Mouse (Mus musculus): ENCODE results near the gene Gm9922. TPM values are rescaled to one million over a fixed set of nuclear protein-coding genes. Genes with fewer than 3 reads are reported as not detected.
A peak's percentile ranks its signal among the peaks of the same experiment; 100 is the strongest.

The Gm9922 gene
- polyA plus RNA-seq, 1 experiment from 2014 or later, result 1.6 TPM

DNA sequence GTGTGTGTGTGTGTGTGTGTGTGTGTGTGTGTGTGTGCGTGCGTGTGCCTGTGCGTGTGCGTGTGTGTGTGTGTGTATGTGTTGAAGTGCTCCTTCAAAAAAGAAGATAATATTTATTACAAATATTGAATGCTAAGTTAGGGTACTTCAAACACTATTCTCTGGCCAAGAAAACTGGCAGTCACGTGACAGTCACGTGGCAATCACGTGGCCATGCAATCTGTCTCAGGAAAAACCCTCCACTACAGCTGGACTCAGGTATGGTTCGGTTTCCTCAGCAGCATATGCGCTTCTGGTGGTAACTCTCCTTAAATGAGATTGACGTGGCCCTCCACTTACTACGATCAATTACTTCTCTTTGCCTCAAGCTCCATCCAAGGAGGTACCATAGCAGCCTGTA, 18.2 kb upstream of the Gm9922 start:
- H3K4me1 ChIP-seq, result no peaks in the 10 kb centered on the region
- no peak overlapping the region for H3K27ac ChIP-seq
- WGBS, result 91% methylated on average over 11 of the region's 11 CpGs
- DNase-seq (ENCODE audit: low spot score), result no peak
- no peaks in the 10 kb centered on the region for H3K9me3 ChIP-seq
- H3K4me3 ChIP-seq, result no peak overlapping the region
- no peaks in the 10 kb centered on the region for H3K36me3 ChIP-seq
- H3K27me3 ChIP-seq (ENCODE audit: insufficient read depth, poor library complexity, severe bottlenecking), result no peaks in the 10 kb centered on the region

DNA sequence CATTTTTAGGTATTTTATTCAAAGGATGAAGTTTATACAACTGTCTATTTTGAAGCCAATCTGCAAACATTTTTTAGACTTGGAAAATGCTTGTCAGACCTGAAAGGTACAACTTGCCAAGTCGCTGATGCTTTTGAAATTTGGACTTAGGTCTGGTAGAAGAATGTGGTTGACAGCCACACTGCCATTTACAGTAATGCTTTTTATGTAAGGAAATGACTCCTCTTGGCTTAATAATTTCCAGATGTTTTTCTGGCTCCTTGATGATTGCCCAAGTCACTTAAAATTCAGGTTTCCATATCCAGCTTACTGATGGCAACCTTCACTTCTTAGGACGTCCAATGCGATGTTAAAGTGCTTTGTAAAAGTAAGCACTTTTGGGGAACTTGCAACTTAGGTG, 17.0 kb upstream of the Gm9922 start:
- DNase-seq (ENCODE audit: low spot score), result no peak
- Histone ChIP-seq H3K4me1 (no peaks in the 10 kb centered on the region), H3K9me3 (no peaks in the 10 kb centered on the region), H3K4me3 (no peak overlapping the region), H3K36me3 (no peaks in the 10 kb centered on the region), H3K27ac (no peak overlapping the region), H3K27me3 (ENCODE audit: insufficient read depth, poor library complexity, severe bottlenecking) (no peaks in the 10 kb centered on the region)
- 71% methylated on average over 3 of the region's 3 CpGs for WGBS

DNA sequence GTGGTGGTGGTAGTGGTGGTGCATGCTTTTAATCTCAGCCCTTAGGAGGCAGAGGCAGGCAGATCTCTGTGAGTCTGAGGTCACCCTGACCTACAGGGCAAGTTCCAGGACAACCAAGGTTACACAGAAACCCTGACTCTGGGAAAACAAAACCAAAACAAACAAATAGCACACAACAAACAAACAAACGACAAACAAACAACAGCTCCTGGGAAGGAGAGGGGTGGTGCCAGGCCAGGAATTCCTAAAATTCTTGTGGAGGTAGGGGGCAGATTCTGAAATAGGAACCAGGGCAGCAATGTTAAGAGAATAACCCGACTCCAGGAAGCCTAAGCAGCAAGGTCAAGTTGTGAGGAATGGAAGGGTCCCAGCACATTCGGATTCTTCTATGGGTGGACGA, 7.9 kb upstream of the Gm9922 start:
- Histone ChIP-seq H3K4me1 (0 out of 2 replicates have a peak, but pooled peaks cover 3% of the 10 kb centered on the region), H3K4me3 (no peak overlapping the region), H3K9me3 (no peaks in the 10 kb centered on the region), H3K36me3 (no peaks in the 10 kb centered on the region), H3K27me3 (ENCODE audit: insufficient read depth, poor library complexity, severe bottlenecking) (no peaks in the 10 kb centered on the region), H3K27ac (no peak overlapping the region)
- WGBS, result 85% methylated on average over 4 of the region's 4 CpGs
- no peak for DNase-seq (ENCODE audit: low spot score)

DNA sequence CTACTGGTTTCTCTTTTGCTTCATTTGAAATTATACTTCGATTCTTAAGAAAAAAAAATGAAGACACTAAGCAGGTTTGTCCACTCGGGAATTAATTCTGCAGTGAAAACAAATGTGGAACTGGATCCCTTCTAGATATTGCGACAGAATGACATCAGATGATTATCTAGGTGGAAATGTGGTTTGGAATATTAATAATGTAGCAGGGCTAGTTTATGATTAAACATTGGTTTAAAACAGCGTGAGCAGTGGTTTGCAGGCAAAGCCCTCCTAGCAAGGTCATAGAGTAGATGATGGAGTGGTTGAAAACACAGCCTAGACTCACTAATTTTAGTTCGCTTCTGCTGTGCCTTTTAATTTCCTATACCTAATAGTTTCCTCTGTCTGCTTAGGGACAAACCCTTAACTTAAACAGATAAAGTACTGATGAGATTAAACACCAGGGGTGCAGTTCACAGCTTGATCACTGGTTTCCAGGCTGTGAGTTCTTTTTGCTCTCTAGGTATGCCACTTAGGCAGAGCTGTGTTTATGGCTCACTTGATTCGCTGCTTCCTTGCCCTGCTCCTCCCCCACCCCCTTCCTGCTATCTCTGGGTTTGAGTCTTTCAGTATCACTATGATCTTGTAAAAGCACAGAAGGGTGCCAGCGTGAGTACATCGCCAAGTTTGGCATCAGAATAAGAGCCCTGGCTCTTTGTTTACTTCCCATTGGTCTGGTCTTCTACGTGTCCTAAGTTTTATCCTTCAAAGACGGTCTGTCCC, 4.1 kb upstream of the Gm9922 start:
- Histone ChIP-seq H3K9me3 (no peaks in the 10 kb centered on the region), H3K36me3 (no peaks in the 10 kb centered on the region), H3K4me3 (0 out of 2 replicates have a peak overlapping the region, but pooled peaks have one; percentile 22), H3K27me3 (ENCODE audit: insufficient read depth, poor library complexity, severe bottlenecking) (peaks cover 22% of the 10 kb centered on the region), H3K4me1 (peaks cover 11% of the 10 kb centered on the region; the same call in 1 of the 2 replicates), H3K27ac (no peak overlapping the region)
- WGBS, result 24% methylated on average over 10 of the region's 10 CpGs
- DNase-seq (ENCODE audit: low spot score), result no peak

DNA sequence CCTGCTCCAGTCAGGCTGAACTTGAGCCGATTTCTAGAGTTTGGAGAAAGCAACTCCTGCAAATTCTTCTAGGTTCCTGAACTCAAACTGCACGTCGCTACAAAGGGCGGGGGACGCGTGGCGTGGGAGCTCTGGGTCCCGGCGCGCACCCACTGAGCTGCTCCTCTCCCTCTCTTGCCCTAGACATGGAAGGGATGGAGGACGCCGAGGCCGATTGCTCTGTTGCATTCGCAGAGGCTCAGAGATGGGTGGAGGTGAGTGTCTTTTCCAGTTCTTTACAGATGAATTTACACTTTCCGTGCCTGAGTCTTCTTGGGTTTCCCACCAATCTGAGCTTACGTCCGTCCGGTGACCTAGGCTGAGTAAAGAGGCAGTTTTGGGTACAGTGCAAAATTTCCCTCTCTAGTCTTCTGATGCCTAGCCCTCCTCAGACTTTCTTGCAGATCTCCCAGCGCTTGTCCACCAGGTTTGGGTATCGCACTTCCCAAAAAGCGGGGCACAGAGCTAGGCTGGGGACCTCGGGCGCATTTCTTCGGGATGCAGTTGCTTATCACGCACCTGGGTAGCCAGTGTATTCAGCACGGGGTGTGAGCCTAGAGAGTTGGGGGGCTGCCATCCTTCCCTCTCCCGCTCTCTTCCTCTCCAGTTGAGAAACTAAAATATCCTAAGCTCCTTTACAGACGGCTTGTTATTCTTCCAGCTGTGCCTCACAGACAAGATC, 518 bp upstream of the Gm9922 start:
- H3K4me1 ChIP-seq, result peaks cover 11% of the 10 kb centered on the region; the same call in 1 of the 2 replicates
- no peak for DNase-seq (ENCODE audit: low spot score)
- peak overlapping the region; percentile 77; the same call in 1 of the 2 replicates for H3K27ac ChIP-seq
- no peaks in the 10 kb centered on the region for H3K36me3 ChIP-seq
- no peaks in the 10 kb centered on the region for H3K9me3 ChIP-seq
- WGBS, result under 1% methylated on average over 28 of the region's 28 CpGs
- peak overlapping the region; percentile 71 for H3K4me3 ChIP-seq
- H3K27me3 ChIP-seq (ENCODE audit: insufficient read depth, poor library complexity, severe bottlenecking), result peaks cover 22% of the 10 kb centered on the region

DNA sequence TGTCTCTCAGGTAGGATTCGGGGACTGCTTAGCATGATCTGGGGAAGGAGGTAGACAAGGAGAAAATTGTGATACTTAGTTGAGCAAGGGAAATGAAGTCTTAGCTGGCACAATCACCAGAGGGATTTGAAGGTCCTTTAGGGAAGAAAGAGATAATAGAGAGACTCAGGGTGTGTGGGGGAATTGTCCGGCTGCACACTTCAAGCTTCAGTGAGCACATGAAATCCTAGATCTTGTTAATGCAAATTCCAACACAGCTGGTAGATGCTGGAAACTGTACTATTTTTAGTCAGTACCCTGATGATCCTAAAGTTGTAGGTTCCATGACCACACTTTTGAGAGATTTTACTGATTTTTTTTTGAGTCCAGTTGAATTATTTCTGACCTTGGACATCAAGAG, 15.2 kb downstream of the Gm9922 start:
- no peaks in the 10 kb centered on the region for H3K9me3 ChIP-seq
- no peaks in the 10 kb centered on the region for H3K27me3 ChIP-seq (ENCODE audit: insufficient read depth, poor library complexity, severe bottlenecking)
- peak; percentile 13 for DNase-seq (ENCODE audit: low spot score)
- no peaks in the 10 kb centered on the region for H3K4me1 ChIP-seq
- 69% methylated on average over 2 of the region's 2 CpGs for WGBS
- no peak overlapping the region for H3K4me3 ChIP-seq
- H3K27ac ChIP-seq, result no peak overlapping the region
- H3K36me3 ChIP-seq, result no peaks in the 10 kb centered on the region

DNA sequence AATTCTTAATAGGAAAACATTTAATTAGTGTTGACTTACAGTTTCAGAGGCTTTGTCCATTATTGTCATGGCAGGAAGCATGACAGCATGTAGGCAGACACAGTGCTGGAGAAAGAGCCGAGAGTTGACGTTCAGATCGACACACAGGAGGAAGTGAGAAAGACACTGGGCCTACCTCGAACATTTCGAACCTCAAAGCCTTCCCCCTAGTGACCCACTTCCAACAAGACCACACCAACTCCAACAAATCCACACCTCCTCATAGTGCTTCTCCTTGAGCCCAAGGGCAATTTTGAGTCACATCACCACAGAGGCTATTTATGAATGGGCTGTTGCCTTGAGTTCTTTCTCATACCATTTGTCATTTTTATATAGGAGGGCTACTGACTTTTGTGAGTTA, 22.5 kb downstream of the Gm9922 start:
- Histone ChIP-seq H3K27me3 (ENCODE audit: insufficient read depth, poor library complexity, severe bottlenecking) (no peaks in the 10 kb centered on the region), H3K36me3 (no peaks in the 10 kb centered on the region), H3K4me1 (no peaks in the 10 kb centered on the region), H3K27ac (no peak overlapping the region), H3K9me3 (no peaks in the 10 kb centered on the region), H3K4me3 (no peak overlapping the region)
- WGBS, result 84% methylated on average over 5 of the region's 5 CpGs
- no peak for DNase-seq (ENCODE audit: low spot score)

DNA sequence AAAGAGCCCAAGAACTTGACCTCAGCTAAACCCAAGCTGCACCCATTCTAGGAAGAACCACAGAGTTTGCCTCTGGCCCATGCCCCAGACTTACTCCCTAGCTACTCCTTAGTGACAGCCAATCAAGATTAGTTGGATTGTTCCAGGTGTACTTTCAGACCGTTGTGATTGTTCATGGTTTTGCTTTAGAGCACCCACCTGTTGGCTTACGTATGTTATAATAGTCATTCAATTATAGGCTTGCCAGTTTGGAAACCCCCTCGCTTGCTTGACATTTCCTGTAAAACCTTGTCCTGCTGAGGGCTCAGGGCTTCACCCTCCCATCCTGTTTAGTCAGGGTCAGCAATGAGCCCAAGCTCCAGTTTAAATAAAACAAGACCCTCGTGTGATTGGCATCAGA, 25.1 kb downstream of the Gm9922 start:
- Histone ChIP-seq H3K27me3 (ENCODE audit: insufficient read depth, poor library complexity, severe bottlenecking) (no peaks in the 10 kb centered on the region), H3K27ac (no peak overlapping the region), H3K9me3 (no peaks in the 10 kb centered on the region), H3K4me3 (no peak overlapping the region), H3K36me3 (no peaks in the 10 kb centered on the region), H3K4me1 (no peaks in the 10 kb centered on the region)
- DNase-seq (ENCODE audit: low spot score), result no peak
- WGBS, result 77% methylated on average over 4 of the region's 4 CpGs

DNA sequence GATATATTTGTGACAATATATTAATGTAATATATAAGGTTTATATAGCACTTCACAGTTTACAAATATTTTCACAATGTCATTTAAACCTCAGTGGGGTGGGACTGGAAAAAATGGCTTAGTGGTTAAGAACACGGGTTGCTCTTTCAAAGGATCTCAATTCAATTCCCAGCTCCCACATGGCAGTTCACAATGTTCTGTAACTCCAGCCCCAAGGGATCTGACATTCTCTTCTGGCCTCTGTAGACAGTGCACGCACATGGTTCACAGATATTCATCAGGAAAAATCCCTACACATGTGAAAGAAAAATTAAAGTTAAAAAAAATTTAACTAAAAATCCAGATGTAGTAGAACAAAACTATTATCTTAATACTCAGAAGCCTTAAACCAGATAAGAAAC, 41.2 kb downstream of the Gm9922 start:
- Histone ChIP-seq H3K4me3 (no peak overlapping the region), H3K36me3 (peaks cover 7% of the 10 kb centered on the region; the same call in 1 of the 2 replicates), H3K27ac (no peak overlapping the region), H3K4me1 (no peaks in the 10 kb centered on the region), H3K9me3 (no peaks in the 10 kb centered on the region), H3K27me3 (ENCODE audit: insufficient read depth, poor library complexity, severe bottlenecking) (no peaks in the 10 kb centered on the region)
- no peak for DNase-seq (ENCODE audit: low spot score)
- 88% methylated on average over 2 of the region's 2 CpGs for WGBS

DNA sequence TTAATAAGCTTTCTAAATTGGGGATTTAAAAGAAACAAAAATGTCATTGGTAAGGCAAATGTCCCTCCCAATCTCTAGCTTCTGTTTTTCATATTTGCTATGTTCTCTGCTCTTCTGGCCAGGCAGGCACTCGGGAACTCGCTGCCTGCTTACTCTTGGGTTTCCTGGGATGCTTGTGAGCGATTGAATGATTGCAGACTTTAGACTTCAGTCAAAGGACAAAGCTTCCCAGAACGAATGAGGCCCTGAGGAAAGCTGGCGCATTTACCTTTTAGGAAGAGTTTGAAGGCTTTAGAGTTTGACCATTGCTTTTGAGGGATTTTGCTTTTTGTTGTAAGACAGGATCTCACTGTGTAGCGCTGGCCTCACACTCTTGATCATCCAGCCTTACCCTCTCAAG, 41.9 kb downstream of the Gm9922 start:
- WGBS, result 91% methylated on average over 6 of the region's 6 CpGs
- no peaks in the 10 kb centered on the region for H3K9me3 ChIP-seq
- no peaks in the 10 kb centered on the region for H3K27me3 ChIP-seq (ENCODE audit: insufficient read depth, poor library complexity, severe bottlenecking)
- H3K4me1 ChIP-seq, result no peaks in the 10 kb centered on the region
- no peak overlapping the region for H3K27ac ChIP-seq
- no peak overlapping the region for H3K4me3 ChIP-seq
- DNase-seq (ENCODE audit: low spot score), result no peak
- peaks cover 4% of the 10 kb centered on the region; the same call in 1 of the 2 replicates for H3K36me3 ChIP-seq

Other genes with a start within 250 kb of the Gm9922 start
- 13.7 and 20.4 TPM in 2 replicates for gene Tbc1d4, start 120.6 kb downstream of the Gm9922 start, polyA plus RNA-seq (2016; fragmentation: Nextera tagmentation; extraction: Ambion mirVana)
- gene Commd6, start 89.1 kb downstream of the Gm9922 start, polyA plus RNA-seq (2016; fragmentation: Nextera tagmentation; extraction: Ambion mirVana), result 83.6 and 84.6 TPM in 2 replicates
- 128 and 157 TPM in 2 replicates for gene Uchl3, start 75.8 kb downstream of the Gm9922 start, polyA plus RNA-seq (2016; fragmentation: Nextera tagmentation; extraction: Ambion mirVana)
- 79.4 and 133 TPM in 2 replicates for gene Lmo7, start 143 bp upstream of the Gm9922 start, polyA plus RNA-seq (2016; fragmentation: Nextera tagmentation; extraction: Ambion mirVana)

Measured in heart, embryonic 10.5 days (tissue).